Mouse (Mus musculus): ENCODE results near the gene Cnot4. TPM values are rescaled to one million over a fixed set of nuclear protein-coding genes. Genes with fewer than 3 reads are reported as not detected.

Cnot4 gene
- polyA plus RNA-seq, 1 experiment: 8.9 TPM

DNA sequence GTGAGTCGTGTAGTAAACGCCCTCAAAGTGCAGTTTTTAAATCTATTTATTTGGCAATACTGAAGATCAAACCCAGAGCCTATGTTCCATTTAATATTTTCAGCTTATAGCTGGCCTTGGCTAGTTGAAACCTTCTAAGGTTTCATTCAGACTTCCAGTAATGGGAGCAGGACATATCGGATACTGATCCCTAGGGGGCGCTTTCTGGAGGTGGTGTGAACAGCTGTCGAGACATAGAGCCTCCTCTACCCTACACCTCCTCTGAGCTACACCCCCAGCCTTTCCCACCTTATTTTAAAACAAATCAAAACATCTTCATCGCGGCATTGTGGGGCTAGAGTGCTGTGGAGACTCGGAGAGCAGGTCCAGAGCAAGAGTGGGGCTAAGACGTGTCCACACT lies 152.9 kb downstream of the Cnot4 start:
- no peak for TF ChIP-seq POLR2A (IDR thresholded peaks at IDR 0.05; ENCODE audit: borderline replicate concordance, extremely low read depth, low read depth, low read length)
- TF ChIP-seq CTCF (IDR thresholded peaks at IDR 0.05; ENCODE audit: insufficient read depth, low read length): no peak
- Histone ChIP-seq H3K4me1 (ENCODE audit: control insufficient read depth, insufficient read depth, low read length) (no peaks in the 10 kb centered on the region), H3K4me3 (replicated peaks; ENCODE audit: extremely low read depth, low read depth, low read length) (no peak overlapping the region)
- WGBS: 72% methylated on average over 9 of the region's 9 CpGs
- no peak for DNase-seq

DNA sequence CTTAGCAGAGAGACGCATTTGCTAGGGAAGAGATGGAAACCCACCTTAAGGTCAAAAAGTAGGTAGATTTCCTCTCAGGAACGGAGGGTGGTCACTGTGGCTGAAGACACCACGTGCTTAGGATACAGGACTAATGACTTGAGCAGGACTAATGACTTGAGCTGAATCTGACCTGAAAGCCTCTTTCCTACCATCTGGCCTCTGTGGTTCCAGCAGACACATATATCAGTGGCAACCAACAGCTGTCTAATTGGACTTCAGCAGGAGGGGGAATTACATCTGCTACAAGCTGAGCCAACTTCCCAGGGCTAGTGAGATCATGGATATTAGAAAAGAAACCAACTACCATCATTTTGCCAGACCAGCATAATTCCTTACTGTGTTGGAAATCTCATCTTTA lies 154.2 kb downstream of the Cnot4 start:
- 83% methylated on average over 3 of the region's 3 CpGs for WGBS
- DNase-seq: no peak
- Histone ChIP-seq H3K4me1 (ENCODE audit: control insufficient read depth, insufficient read depth, low read length) (no peaks in the 10 kb centered on the region), H3K4me3 (replicated peaks; ENCODE audit: extremely low read depth, low read depth, low read length) (no peak overlapping the region)
- no peak for TF ChIP-seq CTCF (IDR thresholded peaks at IDR 0.05; ENCODE audit: insufficient read depth, low read length)
- no peak for TF ChIP-seq POLR2A (IDR thresholded peaks at IDR 0.05; ENCODE audit: borderline replicate concordance, extremely low read depth, low read depth, low read length)

Other genes with a start within 250 kb of the Cnot4 start
- 25.4 and 30.4 TPM in 2 replicates for gene Wdr91, start 222.8 kb downstream of the Cnot4 start, polyA plus RNA-seq (2012; rRNA removed)
- gene Stra8, start 213.6 kb downstream of the Cnot4 start, polyA plus RNA-seq (2012; rRNA removed): not detected in 2 replicates
- 1.2 and 1.4 TPM in 2 replicates for gene Slc23a4, start 145.3 kb downstream of the Cnot4 start, polyA plus RNA-seq (2012; rRNA removed)
- gene Nup205, start 43.7 kb upstream of the Cnot4 start, polyA plus RNA-seq (2012; rRNA removed): 7.8 and 11.7 TPM in 2 replicates
- gene Slc13a4, start 174.4 kb upstream of the Cnot4 start, polyA plus RNA-seq (2012; rRNA removed): 4.0 and 5.7 TPM in 2 replicates
- gene Fam180a, start 192.4 kb upstream of the Cnot4 start, polyA plus RNA-seq (2012; rRNA removed): 0.59 and 1.5 TPM in 2 replicates